Mouse (Mus musculus) liver, postnatal 0 days (tissue): ENCODE results near the gene Pigm. TPM values are rescaled to one million over a fixed set of nuclear protein-coding genes. Genes with fewer than 3 reads are reported as not detected.

Experiments used
- ATAC-seq: fragments of 200-750 bp; cut with Nextera tagmentation; 2 replicates; pipeline ENCODE4 v1.8.0; 2017; ENCODE audit warnings: mild to moderate bottlenecking, moderate library complexity
- DNase-seq: peaks from one replicate; pipeline ENCODE4 v3.0.0-alpha.2; 2016
- H3K27ac ChIP-seq: fragments of 300-500 bp; sonication (generic); 2 replicates; pipeline ENCODE4 v1.5.1; 2014; ENCODE audit warnings: antibody characterized with exemption, moderate library complexity, mild to moderate bottlenecking, low read depth
- H3K27me3 ChIP-seq: fragments of 300-500 bp; sonication (generic); 2 replicates; pipeline ENCODE4 v1.6.1; 2014; ENCODE audit warnings: low read length, control low read depth, mixed read lengths; ENCODE audit not compliant: insufficient read depth
- H3K36me3 ChIP-seq: fragments of 300-500 bp; sonication (generic); replicated peaks from 2 replicates; pipeline ENCODE4 v1.6.1; 2014; ENCODE audit warnings: mild to moderate bottlenecking, control low read depth, low read length, moderate library complexity, mixed read lengths; ENCODE audit not compliant: insufficient read depth
- H3K4me1 ChIP-seq: fragments of 300-500 bp; sonication (generic); 2 replicates; pipeline ENCODE4 v1.6.1; 2014; ENCODE audit warnings: antibody characterized with exemption, mild to moderate bottlenecking, control low read depth; ENCODE audit not compliant: insufficient read depth
- H3K4me2 ChIP-seq: fragments of 300-500 bp; sonication (generic); 2 replicates; pipeline ENCODE4 v1.6.1; 2014; ENCODE audit warnings: low read depth, mild to moderate bottlenecking, low read length, moderate library complexity, mixed read lengths
- H3K4me3 ChIP-seq: fragments of 300-500 bp; sonication (generic); 2 replicates; pipeline ENCODE4 v1.5.1; 2014; ENCODE audit warnings: low read depth, low read length
- H3K9ac ChIP-seq: fragments of 300-500 bp; sonication (generic); replicated peaks from 2 replicates; pipeline ENCODE4 v1.6.1; 2014; ENCODE audit warnings: mild to moderate bottlenecking, moderate library complexity
- H3K9me3 ChIP-seq: fragments of 300-500 bp; sonication (generic); 2 replicates; pipeline ENCODE4 v1.6.1; 2016; ENCODE audit warnings: mild to moderate bottlenecking, control low read depth, low read length, mixed read lengths
- CTCF ChIP-seq: sonication (generic); IDR thresholded peaks from 2 replicates; pipeline ENCODE4 v1.5.1; 2016; ENCODE audit warnings: antibody characterized with exemption, low read depth
- EP300 ChIP-seq: IDR thresholded peaks from 2 replicates; pipeline ENCODE4 v1.6.1; 2016; ENCODE audit warnings: antibody characterized with exemption, low read depth, mild to moderate bottlenecking
- WGBS: fragments of 180-500 bp; shearing (Covaris S2); extraction: QIAGEN DNeasy Blood & Tissue Kit; methylation state at CpG from one replicate; pipeline ENCODE4 v1.1.7; 2014; ENCODE audit not compliant: insufficient replicate concordance; 5-methylcytosine and 5-hydroxymethylcytosine counted together
- polyA plus RNA-seq: library from polyadenylated mRNA; unstranded; fragments of >200 nt; fragmentation: Nextera tagmentation; extraction: Ambion mirVana; gene quantifications from 2 replicates; pipeline ENCODE4 v1.2.1, GENCODE M21; 2015

Pigm gene
- polyA plus RNA-seq, 1 experiment from 2014 or later: 1.8 TPM

GRCm38 (mm10) chr1:172423393-172423792 is 47.0 kb downstream of the Pigm start:
- Histone ChIP-seq H3K4me2 (no peak overlapping the region), H3K36me3 (no peaks in the 10 kb centered on the region), H3K9me3 (no peaks in the 10 kb centered on the region), H3K4me1 (no peaks in the 10 kb centered on the region), H3K4me3 (no peak overlapping the region), H3K27me3 (no peaks in the 10 kb centered on the region), H3K9ac (no peak overlapping the region), H3K27ac (no peak overlapping the region)
- DNase-seq (no peak), ATAC-seq (peak; percentile 35; the same call in 1 of the 2 replicates)
- no peak for TF ChIP-seq EP300
- TF ChIP-seq CTCF: no peak
- WGBS: 38% methylated on average over 1 of the region's 1 CpGs

GRCm38 (mm10) chr1:172426419-172426818 is 50.1 kb downstream of the Pigm start:
- H3K36me3 ChIP-seq: no peaks in the 10 kb centered on the region
- no peaks in the 10 kb centered on the region for H3K9me3 ChIP-seq
- no peaks in the 10 kb centered on the region for H3K4me1 ChIP-seq
- no peak overlapping the region for H3K9ac ChIP-seq
- no peak for TF ChIP-seq CTCF
- no peak for TF ChIP-seq EP300
- ATAC-seq: no peak
- 70% methylated on average over 1 of the region's 1 CpGs for WGBS
- no peaks in the 10 kb centered on the region for H3K27me3 ChIP-seq
- H3K27ac ChIP-seq: no peak overlapping the region
- DNase-seq: no peak
- no peak overlapping the region for H3K4me2 ChIP-seq
- no peak overlapping the region for H3K4me3 ChIP-seq

- Histone ChIP-seq H3K4me3 (no peak overlapping the region), H3K9ac (no peak overlapping the region), H3K27ac (no peak overlapping the region), H3K4me2 (no peak overlapping the region), H3K27me3 (no peaks in the 10 kb centered on the region), H3K9me3 (no peaks in the 10 kb centered on the region), H3K4me1 (peaks cover 6% of the 10 kb centered on the region; the same call in 1 of the 2 replicates), H3K36me3 (no peaks in the 10 kb centered on the region)
- ATAC-seq: no peak
- TF ChIP-seq CTCF: no peak
- TF ChIP-seq EP300: no peak
- 88% methylated on average over 3 of the region's 3 CpGs for WGBS
- no peak for DNase-seq
Observed at GRCm38 (mm10) chr1:172427841-172428240, 51.5 kb downstream of the Pigm start.

- H3K4me3 ChIP-seq: no peak overlapping the region
- no peak for DNase-seq
- H3K27me3 ChIP-seq: no peaks in the 10 kb centered on the region
- H3K36me3 ChIP-seq: no peaks in the 10 kb centered on the region
- no peak for ATAC-seq
- TF ChIP-seq CTCF (no peak), EP300 (no peak)
- H3K9ac ChIP-seq: no peak overlapping the region
- H3K4me2 ChIP-seq: no peak overlapping the region
- 58% methylated on average over 1 of the region's 1 CpGs for WGBS
- H3K4me1 ChIP-seq: peaks cover 6% of the 10 kb centered on the region; the same call in 1 of the 2 replicates
- no peak overlapping the region for H3K27ac ChIP-seq
- no peaks in the 10 kb centered on the region for H3K9me3 ChIP-seq
Observed at GRCm38 (mm10) chr1:172428614-172429013, 52.3 kb downstream of the Pigm start.

- no peaks in the 10 kb centered on the region for H3K36me3 ChIP-seq
- DNase-seq: no peak
- TF ChIP-seq EP300: no peak
- no peak for TF ChIP-seq CTCF
- H3K27ac ChIP-seq: no peak overlapping the region
- H3K4me2 ChIP-seq: no peak overlapping the region
- WGBS: 48% methylated on average over 9 of the region's 9 CpGs
- H3K9ac ChIP-seq: no peak overlapping the region
- ATAC-seq: no peak
- no peak overlapping the region for H3K4me3 ChIP-seq
- H3K4me1 ChIP-seq: peaks cover 6% of the 10 kb centered on the region; the same call in 1 of the 2 replicates
- no peaks in the 10 kb centered on the region for H3K27me3 ChIP-seq
- no peaks in the 10 kb centered on the region for H3K9me3 ChIP-seq
Observed at GRCm38 (mm10) chr1:172430731-172431220, 54.4 kb downstream of the Pigm start.

GRCm38 (mm10) chr1:172431836-172432586 is 55.7 kb downstream of the Pigm start:
- no peak for TF ChIP-seq EP300
- no peak for TF ChIP-seq CTCF
- H3K36me3 ChIP-seq: no peaks in the 10 kb centered on the region
- H3K9me3 ChIP-seq: no peaks in the 10 kb centered on the region
- no peak overlapping the region for H3K9ac ChIP-seq
- no peak; the same call in 1 of the 2 replicates for ATAC-seq
- H3K4me1 ChIP-seq: peaks cover 6% of the 10 kb centered on the region; the same call in 1 of the 2 replicates
- H3K27me3 ChIP-seq: no peaks in the 10 kb centered on the region
- H3K27ac ChIP-seq: no peak overlapping the region
- H3K4me2 ChIP-seq: no peak overlapping the region
- WGBS: 35% methylated on average over 4 of the region's 4 CpGs
- H3K4me3 ChIP-seq: no peak overlapping the region
- no peak for DNase-seq

GRCm38 (mm10) chr1:172432587-172432955 is 56.2 kb downstream of the Pigm start:
- Histone ChIP-seq H3K27me3 (no peaks in the 10 kb centered on the region), H3K4me1 (peaks cover 6% of the 10 kb centered on the region; the same call in 1 of the 2 replicates), H3K27ac (no peak overlapping the region), H3K9me3 (no peaks in the 10 kb centered on the region), H3K9ac (no peak overlapping the region), H3K36me3 (no peaks in the 10 kb centered on the region), H3K4me3 (no peak overlapping the region), H3K4me2 (no peak overlapping the region)
- 68% methylated on average over 3 of the region's 3 CpGs for WGBS
- TF ChIP-seq EP300 (no peak), CTCF (no peak)
- DNase-seq (no peak), ATAC-seq (no peak)
